Mouse (Mus musculus) megakaryocyte, embryonic 14.5 days (primary cell): ENCODE data around the gene Yap1. TPM values are rescaled to one million over a fixed set of nuclear protein-coding genes. Genes with fewer than 3 reads are reported as not detected.
A peak's percentile ranks its signal among the peaks of the same experiment; 100 is the strongest.

Source experiments
- H3K27me3 ChIP-seq: replicated peaks from 2 replicates; pipeline ENCODE3; 2012; ENCODE audit warnings: inconsistent platforms
- H3K36me3 ChIP-seq: replicated peaks from 2 replicates; pipeline ENCODE3; 2012; ENCODE audit warnings: low read length, inconsistent platforms, mixed read lengths
- H3K4me1 ChIP-seq: 2 replicates; pipeline ENCODE4 v1.6.1; 2012; ENCODE audit warnings: inconsistent platforms
- H3K4me3 ChIP-seq: replicated peaks from 2 replicates; pipeline ENCODE3; 2012; ENCODE audit warnings: moderate library complexity, mild to moderate bottlenecking, inconsistent platforms
- H3K9me3 ChIP-seq: 2 replicates; pipeline ENCODE4 v1.6.1; 2012; ENCODE audit warnings: inconsistent platforms
- FLI1 ChIP-seq: IDR thresholded peaks from 2 replicates; pipeline ENCODE4 v1.6.1; 2012; ENCODE audit warnings: low read length, inconsistent platforms, mixed read lengths
- GATA1 ChIP-seq: IDR thresholded peaks from 3 replicates; pipeline ENCODE4 v1.6.1; 2012; ENCODE audit warnings: mixed read lengths, low read length, inconsistent platforms, borderline replicate concordance
- polyA plus RNA-seq: library from polyadenylated mRNA; stranded (reverse); fragments of >175 nt; gene quantifications from 2 replicates; pipeline ENCODE4 v1.2.3, GENCODE M21; 2012; ENCODE audit warnings: low replicate concordance; ENCODE audit not compliant: insufficient read depth

The Yap1 gene
- 0.01 and 3.0 TPM in 2 replicates for polyA plus RNA-seq

GRCm38 (mm10) chr9:8004370-8004991 is at the start of gene Yap1:
Gene Yap1, minus strand, starts transcription at chr9:8004596.
- Histone ChIP-seq H3K4me3 (peak within 1 kb of the TSS; percentile 92), H3K4me1 (peaks cover 22% of the 10 kb centered on the region), H3K27me3 (peaks cover 88% of the 10 kb centered on the region), H3K36me3 (no peaks in the 10 kb centered on the region), H3K9me3 (peaks cover 23% of the 10 kb centered on the region)
- TF ChIP-seq GATA1 = no peak
- no peak for TF ChIP-seq FLI1

- Histone ChIP-seq H3K4me1 (peaks cover 14% of the 10 kb centered on the region), H3K9me3 (no peaks in the 10 kb centered on the region), H3K27me3 (no peaks in the 10 kb centered on the region), H3K36me3 (no peaks in the 10 kb centered on the region), H3K4me3 (peak overlapping the region; percentile 95)
- TF ChIP-seq FLI1 (no peak), GATA1 (no peak)
Measured at GRCm38 (mm10) chr9:8043044-8043387, 38.6 kb upstream of the Yap1 start.

- peak within 1 kb of the TSS; percentile 95 for H3K4me3 ChIP-seq
- H3K36me3 ChIP-seq = no peaks in the 10 kb centered on the region
- TF ChIP-seq GATA1 (no peak), FLI1 (no peak)
- H3K9me3 ChIP-seq = no peaks in the 10 kb centered on the region
- H3K27me3 ChIP-seq = no peaks in the 10 kb centered on the region
- peaks cover 14% of the 10 kb centered on the region for H3K4me1 ChIP-seq
Measured at GRCm38 (mm10) chr9:8042338-8043043, 38.1 kb upstream of the Yap1 start, which contains the start of gene Cfap300. Gene Cfap300, minus strand, starts transcription at chr9:8042823.

GRCm38 (mm10) chr9:8035546-8035945 is 31.1 kb upstream of the Yap1 start:
- TF ChIP-seq GATA1 = no peak
- no peak for TF ChIP-seq FLI1
- no peaks in the 10 kb centered on the region for H3K9me3 ChIP-seq
- no peaks in the 10 kb centered on the region for H3K36me3 ChIP-seq
- H3K4me3 ChIP-seq = no peak overlapping the region
- peaks cover 10% of the 10 kb centered on the region for H3K27me3 ChIP-seq
- H3K4me1 ChIP-seq = no peaks in the 10 kb centered on the region

GRCm38 (mm10) chr9:8035091-8035490 is 30.7 kb upstream of the Yap1 start:
- no peak overlapping the region for H3K4me3 ChIP-seq

GRCm38 (mm10) chr9:8034143-8034542 is 29.7 kb upstream of the Yap1 start:
- no peaks in the 10 kb centered on the region for H3K4me1 ChIP-seq
- peaks cover 10% of the 10 kb centered on the region for H3K27me3 ChIP-seq
- H3K9me3 ChIP-seq = no peaks in the 10 kb centered on the region
- no peak for TF ChIP-seq FLI1
- no peak for TF ChIP-seq GATA1
- H3K4me3 ChIP-seq = no peak overlapping the region
- H3K36me3 ChIP-seq = no peaks in the 10 kb centered on the region

More at GRCm38 (mm10) chr9:8035091-8035490, 30.7 kb upstream of the Yap1 start:
- H3K36me3 ChIP-seq = no peaks in the 10 kb centered on the region
- TF ChIP-seq FLI1 (no peak), GATA1 (no peak)
- H3K9me3 ChIP-seq = no peaks in the 10 kb centered on the region
- peaks cover 10% of the 10 kb centered on the region for H3K27me3 ChIP-seq
- no peaks in the 10 kb centered on the region for H3K4me1 ChIP-seq

- Histone ChIP-seq H3K36me3 (no peaks in the 10 kb centered on the region), H3K4me1 (no peaks in the 10 kb centered on the region), H3K27me3 (peaks cover 10% of the 10 kb centered on the region), H3K9me3 (no peaks in the 10 kb centered on the region), H3K4me3 (no peak overlapping the region)
- TF ChIP-seq GATA1 (no peak), FLI1 (no peak)
Measured at GRCm38 (mm10) chr9:8032847-8033246, 28.5 kb upstream of the Yap1 start.

GRCm38 (mm10) chr9:8018609-8019008 is 14.2 kb upstream of the Yap1 start:
- H3K9me3 ChIP-seq = peaks cover 6% of the 10 kb centered on the region
- no peaks in the 10 kb centered on the region for H3K4me1 ChIP-seq
- H3K4me3 ChIP-seq = no peak overlapping the region
- H3K27me3 ChIP-seq = peaks cover 55% of the 10 kb centered on the region
- H3K36me3 ChIP-seq = no peaks in the 10 kb centered on the region
- TF ChIP-seq GATA1 (no peak), FLI1 (no peak)

GRCm38 (mm10) chr9:8017253-8017913 is 13.0 kb upstream of the Yap1 start:
- TF ChIP-seq GATA1 (no peak), FLI1 (no peak)
- no peaks in the 10 kb centered on the region for H3K4me1 ChIP-seq
- H3K36me3 ChIP-seq = no peaks in the 10 kb centered on the region
- peaks cover 53% of the 10 kb centered on the region for H3K27me3 ChIP-seq
- peaks cover 6% of the 10 kb centered on the region for H3K9me3 ChIP-seq
- peak overlapping the region; percentile 89 for H3K4me3 ChIP-seq
